Mouse (Mus musculus): Measurements from ENCODE around the gene Hspa13. TPM values are rescaled to one million over a fixed set of nuclear protein-coding genes. Genes with fewer than 3 reads are reported as not detected.

Hspa13 gene
- total RNA-seq (2015; ENCODE audit: low replicate concordance) (5.9 and 9.6 TPM in 2 replicates), total RNA-seq (2017; ENCODE audit: low replicate concordance) (7.2 and 11.3 TPM in 2 replicates)

DNA sequence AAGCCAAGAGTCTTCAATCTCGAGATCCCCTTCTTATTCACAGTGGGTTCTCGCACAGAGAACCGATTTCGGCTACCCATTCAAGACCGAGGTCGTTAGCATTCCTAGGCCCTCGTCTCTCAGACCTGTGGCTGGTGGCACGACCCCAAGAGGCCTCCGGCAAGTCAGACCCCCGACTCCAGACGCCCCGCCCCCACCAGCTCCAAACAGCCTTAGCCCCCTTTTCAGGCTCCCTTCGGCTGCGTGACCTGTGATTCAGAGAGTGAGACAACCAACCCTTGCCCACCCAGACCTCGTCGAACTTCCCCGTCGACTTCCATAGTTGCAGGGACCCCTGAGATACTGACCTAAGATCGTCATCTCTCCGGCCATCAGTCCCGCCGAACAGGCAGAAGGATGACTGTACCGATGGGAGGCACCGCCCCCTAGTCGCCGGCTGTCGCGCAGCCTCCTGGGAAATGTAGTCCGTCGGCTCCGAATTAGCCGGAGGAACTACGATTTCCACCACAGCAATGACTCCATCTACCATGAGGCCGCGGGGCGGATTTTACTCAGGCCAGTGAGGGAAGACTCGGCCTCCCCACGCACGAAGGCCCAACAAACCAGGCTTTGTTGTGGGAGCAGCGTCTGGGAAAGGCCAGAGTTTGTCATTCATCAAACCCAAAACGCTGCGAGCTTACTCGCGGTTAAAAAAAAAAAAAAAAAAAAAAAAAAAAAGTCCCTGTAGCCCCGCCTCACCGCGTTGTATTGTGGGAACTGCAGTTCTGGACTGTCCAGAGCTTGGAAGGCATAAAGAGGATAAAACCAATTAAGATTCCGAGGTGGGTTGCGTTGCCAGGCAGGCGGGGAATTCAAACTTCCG lies at the start of gene Hspa13:
Gene Hspa13, minus strand, starts transcription at position 717 of the 862 bp plus-strand sequence.
- peak; percentile 99 for ATAC-seq (replicated peaks; ENCODE audit: low FRiP score, poor library complexity, severe bottlenecking)

DNA sequence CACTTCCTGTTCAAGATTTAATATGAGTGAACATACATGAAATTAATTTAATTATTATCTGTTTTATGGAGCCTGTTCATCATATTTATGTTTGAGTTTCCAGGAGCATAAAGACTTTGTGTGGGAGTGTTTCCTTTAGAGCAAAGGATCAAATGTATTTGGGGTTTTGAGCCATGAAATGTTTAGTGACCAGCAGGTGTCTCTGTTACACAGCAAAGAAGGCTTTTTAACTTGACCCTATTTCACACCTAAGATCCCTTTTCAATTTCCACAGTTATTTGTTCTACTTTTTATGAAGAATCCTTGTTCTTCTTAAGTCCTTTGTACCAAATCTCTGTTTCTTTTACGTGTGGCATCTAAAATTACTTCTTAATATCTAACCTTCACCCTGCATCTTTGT lies 12.4 kb upstream of the Hspa13 start:
- no peak for ATAC-seq (replicated peaks; ENCODE audit: low FRiP score, poor library complexity, severe bottlenecking)

DNA sequence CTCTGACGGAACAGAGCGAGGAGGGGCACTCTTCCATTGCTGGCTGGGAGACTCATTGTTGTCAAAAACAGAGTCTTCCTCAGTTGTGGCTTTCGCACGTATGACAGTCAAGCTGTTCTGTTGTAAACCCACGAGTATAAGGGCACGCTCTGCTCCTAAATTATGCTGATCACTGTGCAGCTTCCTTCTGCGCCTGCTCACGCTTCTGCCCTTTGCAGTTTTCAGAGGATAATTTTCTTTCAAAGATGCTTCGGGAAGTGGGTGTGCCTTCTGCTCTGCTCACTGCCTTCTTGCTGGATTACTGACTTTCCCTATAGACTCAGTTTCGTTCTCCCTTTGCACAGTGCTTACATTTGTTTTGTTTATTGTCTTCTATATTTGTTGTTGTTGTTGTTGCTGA lies 6.3 kb upstream of the Hspa13 start:
- no peak for ATAC-seq (replicated peaks; ENCODE audit: low FRiP score, poor library complexity, severe bottlenecking)

DNA sequence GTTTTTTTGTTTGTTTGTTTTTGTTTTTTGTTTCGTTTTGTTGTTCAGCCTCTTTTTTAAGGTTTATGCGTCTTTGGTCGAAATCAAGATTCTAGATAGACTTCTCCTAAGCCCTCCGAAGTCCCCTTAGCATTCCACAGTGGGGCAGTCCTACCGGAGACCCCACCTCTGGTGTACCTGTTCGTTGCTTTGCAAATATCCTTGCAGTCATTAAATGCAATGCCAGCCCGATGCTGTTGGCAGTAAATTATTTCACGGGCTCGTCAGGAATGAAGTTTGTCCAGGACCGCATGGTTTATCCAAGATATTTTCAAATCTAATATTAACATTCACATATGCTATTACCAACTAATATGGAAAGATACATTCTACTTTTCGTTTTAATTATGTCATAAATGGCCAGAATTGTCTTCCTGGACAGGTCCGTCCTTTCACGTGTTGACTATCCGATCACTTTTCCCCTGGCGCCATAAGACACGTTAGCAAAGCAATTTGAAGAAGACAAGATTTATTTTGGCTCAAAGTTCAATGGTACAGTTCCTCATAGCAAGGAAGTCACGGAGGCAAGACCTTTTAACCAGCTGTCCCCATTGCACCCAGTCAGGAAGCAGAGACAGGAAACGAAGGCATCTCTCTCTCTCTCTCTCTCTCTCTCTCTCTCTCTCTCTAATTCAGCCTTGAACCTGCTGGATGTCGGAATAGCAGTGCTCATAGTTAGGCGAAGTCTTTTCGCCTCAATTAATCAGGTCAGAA lies 522 bp upstream of the Hspa13 start:
- ATAC-seq (replicated peaks; ENCODE audit: low FRiP score, poor library complexity, severe bottlenecking) = peak; percentile 57

DNA sequence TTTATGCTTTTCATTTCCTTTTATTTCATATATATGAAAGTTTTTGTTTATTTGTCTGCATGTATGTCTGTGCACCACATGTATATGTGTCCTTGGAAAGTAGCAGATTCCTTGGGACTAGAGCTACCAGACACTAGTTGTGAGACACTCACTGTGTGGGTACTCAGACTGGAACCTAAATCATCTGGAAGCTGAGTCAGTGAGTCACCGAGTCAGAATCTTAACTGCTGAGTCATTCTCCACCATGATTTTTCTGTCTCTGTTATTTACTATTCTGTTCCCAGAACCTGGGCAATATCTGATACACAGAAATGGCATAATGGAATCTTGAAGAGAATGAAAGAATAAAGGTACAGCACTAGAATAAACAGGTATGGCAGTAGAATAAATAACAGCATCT lies 14.0 kb downstream of the Hspa13 start:
- 0 out of 2 replicates have a peak, but pooled peaks have one; percentile 49 for ATAC-seq (replicated peaks; ENCODE audit: low FRiP score, poor library complexity, severe bottlenecking)

DNA sequence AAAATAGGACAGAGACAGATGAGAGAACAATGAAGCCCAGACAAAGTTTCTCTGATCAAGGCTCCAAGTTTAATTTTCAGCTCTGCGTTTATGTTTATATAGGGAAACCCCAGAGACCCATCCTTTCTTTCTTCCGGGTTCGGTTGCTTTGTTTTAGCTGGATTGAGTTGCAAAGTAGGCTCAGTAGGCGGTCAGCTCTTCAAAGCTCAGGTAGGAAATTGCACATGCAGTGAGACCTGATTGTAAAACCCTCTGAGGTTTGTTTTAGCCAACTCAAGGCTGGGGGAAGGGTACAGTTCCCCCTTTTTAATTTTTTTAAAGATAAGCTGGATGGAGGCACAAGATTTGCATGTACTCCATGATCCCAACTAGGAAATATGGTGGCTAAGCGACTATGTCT lies 16.8 kb downstream of the Hspa13 start:
- no peak for ATAC-seq (replicated peaks; ENCODE audit: low FRiP score, poor library complexity, severe bottlenecking)

DNA sequence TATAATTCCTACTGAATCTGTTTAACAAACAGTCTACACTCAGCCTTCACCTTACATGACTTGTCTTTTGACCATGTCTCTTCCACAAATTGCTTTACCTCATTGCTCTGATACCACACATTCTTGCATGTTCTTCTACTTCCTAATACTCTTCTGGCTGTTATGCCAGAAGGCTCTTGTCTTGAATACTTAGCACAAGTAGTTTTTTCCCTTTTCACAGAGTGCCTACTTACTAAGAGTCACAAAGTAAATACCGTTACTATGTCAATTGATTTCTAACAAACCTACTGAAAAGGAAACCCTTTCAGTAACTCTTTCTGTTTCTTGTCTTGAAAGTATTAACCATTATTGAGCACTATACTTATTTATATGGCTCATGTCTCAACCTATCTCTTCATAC lies 18.0 kb downstream of the Hspa13 start:
- ATAC-seq (replicated peaks; ENCODE audit: low FRiP score, poor library complexity, severe bottlenecking) = no peak

DNA sequence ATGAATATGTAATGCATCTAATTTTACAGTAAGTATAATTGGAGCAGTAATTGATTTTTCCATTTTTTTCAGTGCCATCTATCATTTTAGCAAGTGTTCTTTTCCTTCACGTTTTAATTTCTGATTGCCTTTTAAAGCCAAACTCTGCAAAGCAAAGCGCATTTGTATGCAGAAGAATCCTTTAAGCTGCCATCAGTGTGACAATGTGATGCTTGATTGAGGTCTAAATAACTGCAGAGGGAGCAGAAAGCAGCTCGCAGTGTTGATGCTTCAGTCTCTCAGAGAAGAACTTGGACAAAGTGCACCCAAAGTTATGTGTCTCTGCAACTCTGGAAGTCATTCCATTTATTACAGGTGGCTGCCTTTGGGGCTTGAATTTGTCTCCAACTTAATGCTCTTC lies 22.9 kb downstream of the Hspa13 start:
- no peak for ATAC-seq (replicated peaks; ENCODE audit: low FRiP score, poor library complexity, severe bottlenecking)

DNA sequence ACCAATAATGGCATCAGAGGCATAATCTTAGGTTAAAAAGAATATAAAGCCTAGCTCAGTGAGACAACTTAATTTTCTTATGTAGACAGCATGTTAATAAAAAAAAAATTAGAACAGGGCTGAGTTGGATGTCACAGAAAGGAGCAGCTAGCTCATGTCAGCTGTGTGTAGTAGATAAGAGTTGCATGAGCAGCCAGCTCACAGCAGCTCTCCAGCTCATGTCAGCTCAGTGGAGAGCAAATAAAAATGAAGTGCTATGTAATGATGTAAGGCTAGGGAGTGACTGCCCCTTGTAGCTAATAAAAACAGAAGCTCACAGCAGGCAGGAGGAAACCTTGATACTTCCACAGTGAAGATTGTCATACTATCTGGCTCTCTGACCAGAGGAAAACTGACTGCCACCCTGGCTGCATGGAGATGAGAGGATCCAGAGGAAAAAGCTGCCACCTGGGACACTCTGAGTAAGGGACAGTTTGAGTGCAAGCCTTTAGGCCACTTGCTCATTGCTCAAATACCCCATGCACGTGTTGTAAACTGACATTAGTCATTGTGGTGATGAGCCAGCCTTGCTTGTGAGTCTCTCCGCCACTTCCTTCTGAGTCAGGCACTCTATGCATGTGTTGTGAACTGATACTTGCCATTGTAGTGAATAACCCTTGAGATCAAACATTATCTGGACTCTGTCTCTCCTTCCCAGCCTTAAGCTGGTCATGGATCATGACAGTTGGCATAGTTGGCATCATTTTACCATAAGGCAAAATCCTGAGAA lies 49.3 kb downstream of the Hspa13 start:
- ATAC-seq (replicated peaks; ENCODE audit: low FRiP score, poor library complexity, severe bottlenecking) = peak; percentile 97

DNA sequence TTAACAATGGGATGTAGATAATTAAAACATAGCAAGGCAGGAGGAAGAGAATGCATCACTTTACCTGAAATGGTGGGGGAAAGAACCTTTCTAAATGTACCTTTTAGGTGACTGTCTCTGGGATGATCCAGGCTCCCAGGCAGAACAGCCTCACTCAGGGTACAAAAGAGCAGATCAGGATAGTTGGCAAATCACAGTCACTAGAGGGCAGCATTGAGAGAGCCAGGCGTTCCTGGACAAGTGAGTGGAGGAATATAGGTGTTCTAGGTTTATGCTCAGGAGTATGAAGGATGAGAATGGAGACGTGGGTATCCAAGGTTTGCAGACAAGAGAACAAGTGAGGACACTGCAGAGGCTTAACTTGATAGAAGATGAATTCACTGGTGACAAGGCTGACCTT lies 70.7 kb downstream of the Hspa13 start:
- ATAC-seq (replicated peaks; ENCODE audit: low FRiP score, poor library complexity, severe bottlenecking) = peak; percentile 70; the same call in 1 of the 2 replicates

Other genes with a start within 250 kb of the Hspa13 start
- gene Lipi, start 181.0 kb downstream of the Hspa13 start, total RNA-seq (2015; ENCODE audit: low replicate concordance) = not detected in 2 replicates
- not detected in 2 replicates for gene Lipi, start 181.0 kb downstream of the Hspa13 start, total RNA-seq (2017; ENCODE audit: low replicate concordance)
- not detected in 2 replicates for gene Rbm11, start 174.3 kb downstream of the Hspa13 start, total RNA-seq (2015; ENCODE audit: low replicate concordance)
- not detected in 2 replicates for gene Rbm11, start 174.3 kb downstream of the Hspa13 start, total RNA-seq (2017; ENCODE audit: low replicate concordance)